Mouse (Mus musculus): ENCODE measurements around the gene Dennd1b. TPM values are rescaled to one million over a fixed set of nuclear protein-coding genes. Genes with fewer than 3 reads are reported as not detected.

Dennd1b gene
- total and polyA plus RNA-seq, 2 experiments from 2014 or later: 11.1 to 39.6 TPM

- H3K27ac ChIP-seq (ENCODE audit: low read depth): no peak overlapping the region
- no peak overlapping the region for H3K4me2 ChIP-seq (ENCODE audit: low read depth, low read length)
- peaks cover 15% of the 10 kb centered on the region for H3K4me1 ChIP-seq (ENCODE audit: control insufficient read depth, insufficient read depth)
- no peaks in the 10 kb centered on the region for H3K9me3 ChIP-seq (replicated peaks; ENCODE audit: control insufficient read depth, low read length)
- TF ChIP-seq CTCF (IDR thresholded peaks at IDR 0.05; ENCODE audit: low read depth) (no peak), EP300 (IDR thresholded peaks at IDR 0.05; ENCODE audit: low read depth) (no peak)
- ATAC-seq (ENCODE audit: insufficient read depth, low read depth): no peak
- no peaks in the 10 kb centered on the region for H3K27me3 ChIP-seq (ENCODE audit: control insufficient read depth, insufficient read depth, low read length)
- WGBS: 88% methylated on average over 1 of the region's 1 CpGs
- no peak overlapping the region for H3K4me3 ChIP-seq (ENCODE audit: low read depth, low read length)
- no peak overlapping the region for H3K9ac ChIP-seq (replicated peaks; ENCODE audit: low read depth, low read length)
- no peaks in the 10 kb centered on the region for H3K36me3 ChIP-seq (replicated peaks; ENCODE audit: control insufficient read depth, insufficient read depth, low read length)
- no peak for DNase-seq (ENCODE audit: low spot score)
Observed at GRCm38 (mm10) chr1:139032411-139032810, 69.2 kb downstream of the Dennd1b start.

- no peak for DNase-seq (ENCODE audit: low spot score)
- no peak overlapping the region for H3K9ac ChIP-seq (replicated peaks; ENCODE audit: low read depth, low read length)
- no peak overlapping the region for H3K4me3 ChIP-seq (ENCODE audit: low read depth, low read length)
- H3K4me2 ChIP-seq (ENCODE audit: low read depth, low read length): no peak overlapping the region
- ATAC-seq (ENCODE audit: insufficient read depth, low read depth): no peak
- no peaks in the 10 kb centered on the region for H3K27me3 ChIP-seq (ENCODE audit: control insufficient read depth, insufficient read depth, low read length)
- WGBS: 54% methylated on average over 4 of the region's 4 CpGs
- TF ChIP-seq EP300 (IDR thresholded peaks at IDR 0.05; ENCODE audit: low read depth): no peak
- no peak; the same call in 1 of the 2 replicates for TF ChIP-seq CTCF (IDR thresholded peaks at IDR 0.05; ENCODE audit: low read depth)
- H3K36me3 ChIP-seq (replicated peaks; ENCODE audit: control insufficient read depth, insufficient read depth, low read length): no peaks in the 10 kb centered on the region
- no peak overlapping the region for H3K27ac ChIP-seq (ENCODE audit: low read depth)
- peaks cover 2% of the 10 kb centered on the region; the same call in 1 of the 2 replicates for H3K4me1 ChIP-seq (ENCODE audit: control insufficient read depth, insufficient read depth)
- no peaks in the 10 kb centered on the region for H3K9me3 ChIP-seq (replicated peaks; ENCODE audit: control insufficient read depth, low read length)
Observed at GRCm38 (mm10) chr1:139035141-139035540, 71.9 kb downstream of the Dennd1b start.

DNA sequence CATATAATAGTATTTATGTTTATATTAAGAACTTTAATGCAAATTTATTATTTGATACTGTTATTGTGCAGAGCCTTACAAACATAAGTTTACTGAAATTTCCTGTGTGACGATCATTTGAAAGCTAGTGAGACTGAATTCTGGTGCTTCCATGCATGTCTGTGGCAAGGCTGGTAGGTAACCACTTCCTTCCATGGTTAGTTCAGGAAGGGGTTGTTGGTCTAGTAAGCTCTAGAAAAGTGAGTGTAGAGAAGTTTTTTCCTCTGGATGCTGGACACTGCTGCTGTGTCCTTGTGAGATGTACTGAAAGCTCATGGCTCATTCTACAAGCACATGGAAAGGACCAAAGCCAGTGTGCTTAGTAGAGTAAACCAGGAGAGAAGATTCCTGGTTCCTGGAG lies 73.1 kb downstream of the Dennd1b start:
- Histone ChIP-seq H3K27me3 (ENCODE audit: control insufficient read depth, insufficient read depth, low read length) (no peaks in the 10 kb centered on the region), H3K9ac (replicated peaks; ENCODE audit: low read depth, low read length) (no peak overlapping the region), H3K4me2 (ENCODE audit: low read depth, low read length) (no peak overlapping the region), H3K4me1 (ENCODE audit: control insufficient read depth, insufficient read depth) (peaks cover 3% of the 10 kb centered on the region), H3K4me3 (ENCODE audit: low read depth, low read length) (no peak overlapping the region), H3K36me3 (replicated peaks; ENCODE audit: control insufficient read depth, insufficient read depth, low read length) (no peaks in the 10 kb centered on the region), H3K9me3 (replicated peaks; ENCODE audit: control insufficient read depth, low read length) (no peaks in the 10 kb centered on the region), H3K27ac (ENCODE audit: low read depth) (no peak overlapping the region)
- ATAC-seq (ENCODE audit: insufficient read depth, low read depth) (no peak), DNase-seq (ENCODE audit: low spot score) (no peak)
- 81% methylated on average over 1 of the region's 1 CpGs for WGBS
- TF ChIP-seq EP300 (IDR thresholded peaks at IDR 0.05; ENCODE audit: low read depth): no peak
- no peak for TF ChIP-seq CTCF (IDR thresholded peaks at IDR 0.05; ENCODE audit: low read depth)

DNA sequence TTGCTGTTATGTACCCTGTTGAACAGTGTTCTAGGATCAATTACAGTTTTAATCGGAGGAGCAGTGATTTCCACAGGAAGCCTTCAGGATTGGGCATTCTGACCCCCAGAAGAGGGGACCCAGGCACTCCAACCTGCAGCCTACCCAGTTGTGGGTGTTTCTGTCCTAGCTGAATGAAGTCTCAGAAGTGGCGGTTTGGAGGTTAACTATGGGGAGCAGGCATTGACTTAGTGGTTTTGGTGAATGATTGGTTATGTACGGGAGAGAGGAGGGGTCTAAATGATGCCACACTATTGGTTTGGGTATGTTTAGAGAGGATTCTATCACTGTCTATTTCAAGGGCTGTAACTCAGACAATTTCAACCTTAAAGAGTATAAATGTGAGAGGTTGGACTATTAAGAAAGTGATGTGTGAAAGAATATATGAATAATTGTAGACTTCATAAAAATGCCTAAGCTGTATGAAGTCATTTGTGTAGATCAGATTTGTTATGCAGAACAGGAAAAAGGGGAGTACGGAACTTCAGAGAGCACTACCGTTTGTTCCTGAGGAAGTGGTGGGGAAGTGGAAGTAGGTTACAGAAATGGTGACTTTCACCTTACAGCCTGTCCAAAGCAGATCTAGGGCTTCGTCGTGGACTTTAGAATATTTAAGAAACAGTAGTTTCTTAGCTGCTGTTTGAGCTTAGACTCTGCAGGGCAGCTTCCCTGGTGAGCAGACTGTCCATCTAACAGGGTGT lies 73.7 kb downstream of the Dennd1b start:
- Histone ChIP-seq H3K36me3 (replicated peaks; ENCODE audit: control insufficient read depth, insufficient read depth, low read length) (no peaks in the 10 kb centered on the region), H3K9me3 (replicated peaks; ENCODE audit: control insufficient read depth, low read length) (no peaks in the 10 kb centered on the region), H3K27me3 (ENCODE audit: control insufficient read depth, insufficient read depth, low read length) (no peaks in the 10 kb centered on the region), H3K9ac (replicated peaks; ENCODE audit: low read depth, low read length) (no peak overlapping the region), H3K4me3 (ENCODE audit: low read depth, low read length) (no peak overlapping the region), H3K4me1 (ENCODE audit: control insufficient read depth, insufficient read depth) (peaks cover 9% of the 10 kb centered on the region), H3K27ac (ENCODE audit: low read depth) (no peak overlapping the region), H3K4me2 (ENCODE audit: low read depth, low read length) (no peak overlapping the region)
- DNase-seq (ENCODE audit: low spot score) (no peak), ATAC-seq (ENCODE audit: insufficient read depth, low read depth) (no peak)
- TF ChIP-seq CTCF (IDR thresholded peaks at IDR 0.05; ENCODE audit: low read depth) (no peak), EP300 (IDR thresholded peaks at IDR 0.05; ENCODE audit: low read depth) (no peak)
- 60% methylated on average over 7 of the region's 7 CpGs for WGBS

DNA sequence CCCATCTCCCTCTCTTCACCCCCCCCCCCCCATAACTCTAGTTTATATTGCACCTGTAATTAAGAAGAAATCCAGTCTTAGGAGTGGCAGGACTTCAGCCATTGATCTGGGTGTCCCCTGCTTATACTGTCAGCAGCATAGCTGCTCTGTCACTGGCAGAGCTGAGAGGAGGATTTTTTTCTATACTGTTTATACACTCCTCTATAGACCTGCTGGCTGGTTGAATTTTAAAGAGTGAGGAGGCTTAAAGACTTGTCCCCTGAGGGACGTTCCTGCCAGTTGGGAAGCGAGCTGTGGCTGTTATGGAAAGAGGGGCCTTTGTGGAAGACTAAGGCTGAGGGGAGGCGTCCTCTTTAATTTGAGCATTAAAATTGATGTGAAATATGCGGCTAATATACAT lies 74.8 kb downstream of the Dennd1b start:
- 79% methylated on average over 4 of the region's 4 CpGs for WGBS
- H3K9me3 ChIP-seq (replicated peaks; ENCODE audit: control insufficient read depth, low read length): no peaks in the 10 kb centered on the region
- no peak for DNase-seq (ENCODE audit: low spot score)
- H3K4me2 ChIP-seq (ENCODE audit: low read depth, low read length): no peak overlapping the region
- no peak overlapping the region for H3K27ac ChIP-seq (ENCODE audit: low read depth)
- H3K4me1 ChIP-seq (ENCODE audit: control insufficient read depth, insufficient read depth): peaks cover 9% of the 10 kb centered on the region
- no peaks in the 10 kb centered on the region for H3K27me3 ChIP-seq (ENCODE audit: control insufficient read depth, insufficient read depth, low read length)
- no peaks in the 10 kb centered on the region for H3K36me3 ChIP-seq (replicated peaks; ENCODE audit: control insufficient read depth, insufficient read depth, low read length)
- H3K9ac ChIP-seq (replicated peaks; ENCODE audit: low read depth, low read length): no peak overlapping the region
- no peak for ATAC-seq (ENCODE audit: insufficient read depth, low read depth)
- TF ChIP-seq EP300 (IDR thresholded peaks at IDR 0.05; ENCODE audit: low read depth) (no peak), CTCF (IDR thresholded peaks at IDR 0.05; ENCODE audit: low read depth) (no peak)
- no peak overlapping the region for H3K4me3 ChIP-seq (ENCODE audit: low read depth, low read length)

- Histone ChIP-seq H3K36me3 (replicated peaks; ENCODE audit: control insufficient read depth, insufficient read depth, low read length) (no peaks in the 10 kb centered on the region), H3K4me2 (ENCODE audit: low read depth, low read length) (no peak overlapping the region), H3K27me3 (ENCODE audit: control insufficient read depth, insufficient read depth, low read length) (no peaks in the 10 kb centered on the region), H3K4me1 (ENCODE audit: control insufficient read depth, insufficient read depth) (peaks cover 9% of the 10 kb centered on the region), H3K4me3 (ENCODE audit: low read depth, low read length) (no peak overlapping the region), H3K9ac (replicated peaks; ENCODE audit: low read depth, low read length) (no peak overlapping the region), H3K9me3 (replicated peaks; ENCODE audit: control insufficient read depth, low read length) (no peaks in the 10 kb centered on the region), H3K27ac (ENCODE audit: low read depth) (no peak overlapping the region)
- DNase-seq (ENCODE audit: low spot score) (no peak), ATAC-seq (ENCODE audit: insufficient read depth, low read depth) (no peak)
- 71% methylated on average over 3 of the region's 3 CpGs for WGBS
- TF ChIP-seq CTCF (IDR thresholded peaks at IDR 0.05; ENCODE audit: low read depth) (no peak), EP300 (IDR thresholded peaks at IDR 0.05; ENCODE audit: low read depth) (no peak)
Observed at GRCm38 (mm10) chr1:139038620-139039019, 75.4 kb downstream of the Dennd1b start.
